Mouse (Mus musculus) Patski (cell line): ENCODE measurements around the gene Rex1bd. TPM values are rescaled to one million over a fixed set of nuclear protein-coding genes. Genes with fewer than 3 reads are reported as not detected.
A peak's percentile ranks its signal among the peaks of the same experiment; 100 is the strongest.

Source experiments
- ATAC-seq: fragments of 100-300 bp; one replicate; pipeline ENCODE4 v1.8.0; 2021
- CTCF ChIA-PET: fragments of 350-600 bp; sonication (Branson Sonifier 250); formaldehyde crosslinking; loops from one replicate; lab custom pipeline; 2022; ENCODE audit warnings: inconsistent platforms; lab: Charles Lee
- POLR2A ChIA-PET: fragments of 350-600 bp; sonication (Branson Sonifier 250); formaldehyde crosslinking; loops from one replicate; lab custom pipeline; 2022; ENCODE audit warnings: antibody characterized with exemption, inconsistent platforms; lab: Charles Lee
- DNase-seq: peaks from one replicate; pipeline ENCODE4 v3.0.0-alpha.2; 2011; ENCODE audit warnings: low read depth, low spot score
- H3K27me3 ChIP-seq: fragments of 371-371 bp; one replicate; pipeline ENCODE4 v1.5.1; 2021
- CTCF ChIP-seq: fragments of 100-300 bp; IDR thresholded peaks from one replicate; pipeline ENCODE4 v1.5.1; 2021
- in situ Hi-C: fragments of 300-500 bp; cut with MboI; formaldehyde crosslinking; loops from 3 replicates; pipeline ENCODE4 v1.11.1; 2018; ENCODE audit warnings: low pct_unique_long_range_greater_than_20kb, mixed read lengths
- polyA plus RNA-seq: library from polyadenylated mRNA; unstranded; gene quantifications from one replicate; pipeline ENCODE4 v1.2.3, GENCODE M21; 2021

The Rex1bd gene
- polyA plus RNA-seq, 1 experiment from 2014 or later: 93.9 TPM

DNA sequence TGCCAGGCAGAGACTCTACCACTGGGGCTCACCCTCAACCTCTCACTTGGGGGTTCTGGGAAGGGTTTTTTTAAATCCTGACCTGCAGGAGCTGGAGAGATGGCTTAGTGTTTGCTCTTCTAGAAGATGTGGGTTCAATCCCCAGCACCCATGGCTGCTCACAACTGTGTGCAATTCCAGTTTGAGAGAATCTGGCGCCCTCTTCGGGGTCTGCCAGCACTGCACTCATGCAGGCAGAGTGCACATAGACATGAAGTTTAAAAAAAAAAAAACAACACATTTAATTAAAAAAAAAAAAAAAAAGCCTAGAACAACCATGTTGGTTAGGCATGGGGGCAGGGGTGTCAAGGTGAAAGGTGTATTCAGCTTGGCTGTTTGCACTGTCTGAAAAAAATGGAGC is 23.8 kb upstream of the Rex1bd start:
- no peaks in the 10 kb centered on the region for H3K27me3 ChIP-seq
- ATAC-seq (no peak), DNase-seq (no peak)
- CTCF ChIA-PET: interaction anchor here (1.9 kb wide), 1 partner anchor 10 kb away, joined by 5 read pairs; no protein-coding TSS in a partner anchor
- POLR2A ChIA-PET: interaction anchor here (0.6 to 4.8 kb wide), 2 partner anchors 8 to 134 kb away, joined by 4 to 24 read pairs; partner anchors contain the start of gene Ell
- no peak for TF ChIP-seq CTCF
- in situ Hi-C loops: no loop called here

DNA sequence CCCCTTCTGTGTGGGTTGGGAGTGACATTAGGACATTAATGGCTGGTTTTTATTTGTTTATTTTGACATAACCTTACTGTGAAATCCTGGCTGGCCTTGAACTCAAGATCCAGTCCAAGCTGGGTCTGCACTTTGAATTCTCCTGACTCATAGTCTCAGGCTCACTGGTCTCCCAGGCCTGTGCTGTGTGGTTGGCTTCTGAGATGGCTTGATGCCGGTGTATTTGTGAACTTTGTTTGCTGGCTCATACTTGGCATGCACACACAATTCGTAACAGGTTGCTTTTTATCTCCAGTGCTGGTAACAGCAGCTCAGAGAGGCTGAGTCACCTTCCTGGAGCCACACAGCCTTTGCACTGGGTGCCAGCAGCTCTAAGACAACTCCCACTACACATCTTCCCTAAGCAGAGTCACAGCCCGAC is 23.2 kb upstream of the Rex1bd start:
- no peak for DNase-seq
- H3K27me3 ChIP-seq: no peaks in the 10 kb centered on the region
- no peak for TF ChIP-seq CTCF
- CTCF ChIA-PET: interaction anchor here (1.9 kb wide), 1 partner anchor 10 kb away, joined by 5 read pairs; no protein-coding TSS in a partner anchor
- POLR2A ChIA-PET: interaction anchor here (4.8 kb wide), 1 partner anchor 9 kb away, joined by 24 read pairs; the partner anchor contains the start of gene Ell
- ATAC-seq: no peak
- in situ Hi-C loops: no loop called here

DNA sequence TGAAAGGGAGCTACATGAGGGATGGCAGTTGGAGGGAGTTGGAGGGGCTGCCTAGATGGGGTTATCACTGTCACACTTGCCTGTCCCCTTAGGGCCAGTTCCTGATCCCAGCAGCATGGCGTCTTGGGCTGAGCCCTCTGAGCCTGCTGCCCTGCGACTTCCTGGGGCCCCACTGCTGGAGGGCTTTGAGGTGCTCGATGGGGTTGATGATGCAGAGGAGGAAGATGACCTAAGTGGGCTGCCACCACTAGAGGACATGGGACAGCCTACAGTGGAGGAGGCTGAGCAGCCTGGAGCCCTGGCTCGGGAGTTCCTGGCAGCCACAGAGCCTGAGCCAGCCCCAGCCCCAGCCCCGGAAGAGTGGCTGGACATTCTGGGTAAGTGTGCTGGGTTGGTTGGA is 22.7 kb upstream of the Rex1bd start:
- no peak for DNase-seq
- ChIA-PET POLR2A (interaction anchor here (4.8 kb wide), 1 partner anchor 9 kb away, joined by 24 read pairs; the partner anchor contains the start of gene Ell), CTCF (interaction anchor here (1.9 kb wide), 1 partner anchor 9 kb away, joined by 5 read pairs; no protein-coding TSS in a partner anchor)
- TF ChIP-seq CTCF: no peak
- in situ Hi-C loops: no loop called here
- no peaks in the 10 kb centered on the region for H3K27me3 ChIP-seq
- no peak for ATAC-seq

DNA sequence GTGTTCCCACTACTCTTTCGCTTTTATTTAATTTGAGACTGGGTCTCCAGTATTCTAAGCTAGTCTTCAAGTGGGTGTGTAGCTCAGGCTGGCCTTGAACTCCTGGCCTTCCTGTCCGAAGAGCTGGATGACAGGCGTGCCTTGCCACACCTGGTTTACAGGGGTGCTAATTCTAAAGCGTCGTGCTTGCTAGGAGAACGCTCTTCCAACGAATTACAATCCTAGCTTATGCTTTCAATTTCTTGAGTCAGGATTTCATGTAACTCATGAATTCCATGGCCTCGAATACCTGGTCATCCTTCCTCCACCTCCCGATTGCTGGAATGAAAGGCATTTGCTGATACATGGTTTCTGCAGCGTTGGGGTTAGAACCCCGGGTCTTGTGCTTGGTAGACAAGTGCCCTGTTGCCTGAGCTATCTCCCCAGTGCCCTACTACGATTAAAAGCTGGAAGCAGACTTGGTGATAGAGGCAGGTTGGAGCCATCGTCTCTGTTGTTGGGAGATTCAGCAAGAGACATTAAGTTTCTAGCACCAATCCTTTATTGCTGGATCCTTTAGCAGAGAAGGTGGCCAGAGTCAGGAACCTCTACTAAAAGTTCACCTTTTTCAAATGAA is 21.7 kb upstream of the Rex1bd start:
- POLR2A ChIA-PET: interaction anchor here (0.5 to 4.8 kb wide), 4 partner anchors 10 to 81 kb away, joined by 3 to 24 read pairs (median 6); partner anchors contain the start of genes Ell and Rex1bd
- in situ Hi-C loops: no loop called here
- no peak for TF ChIP-seq CTCF
- no peak for DNase-seq
- CTCF ChIA-PET: interaction anchor here (1.9 to 2.8 kb wide), 2 partner anchors 8 to 9 kb away, joined by 5 to 20 read pairs; partner anchors contain the start of gene Ell
- no peak for ATAC-seq
- no peaks in the 10 kb centered on the region for H3K27me3 ChIP-seq

DNA sequence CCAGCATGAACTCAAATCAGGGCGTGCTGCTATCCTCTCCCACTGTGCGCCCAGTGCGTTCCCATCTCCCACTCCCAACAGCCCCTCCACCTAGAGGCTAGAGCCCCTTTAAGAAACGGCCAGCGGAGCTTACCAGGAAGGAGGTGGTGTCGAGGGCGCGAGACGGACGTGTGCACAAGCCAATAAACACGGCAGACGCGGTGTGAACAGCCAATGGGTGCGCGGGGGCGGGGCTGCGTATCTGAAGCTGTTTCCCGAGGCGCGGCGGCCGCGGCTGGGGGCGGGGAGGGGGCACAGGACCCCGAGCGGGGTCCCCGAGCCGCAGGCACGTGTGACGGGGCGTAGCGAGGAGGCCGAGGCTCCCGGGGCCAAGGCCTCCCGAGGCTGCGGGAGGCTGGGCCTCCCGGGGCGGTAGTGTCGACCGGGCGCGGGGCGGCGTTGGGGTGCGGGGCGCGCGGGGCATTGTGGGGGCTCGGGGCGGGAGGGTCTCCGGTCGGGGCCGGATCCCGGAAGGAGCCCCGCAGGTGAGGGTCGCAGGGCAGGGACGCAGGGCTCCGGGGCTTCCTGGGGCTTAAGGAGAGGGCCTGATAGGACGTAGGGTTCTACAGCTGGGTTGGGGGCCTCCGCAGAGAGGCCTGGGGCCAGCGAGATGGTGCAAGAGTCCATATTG is 21.1 kb upstream of the Rex1bd start, which contains the start of the genes Fkbp8 and Kxd1:
Fkbp8 (plus strand) TSS at position 213 of the 670 bp plus-strand sequence.
Kxd1 (minus strand) TSS at position 445 of the 670 bp plus-strand sequence.
- ATAC-seq: peak; percentile 86
- ChIA-PET POLR2A (interaction anchor here (0.5 to 4.8 kb wide), 4 partner anchors 11 to 82 kb away, joined by 3 to 24 read pairs (median 6); partner anchors contain the start of genes Ell and Rex1bd), CTCF (interaction anchor here (1.4 to 3.5 kb wide), 3 partner anchors 10 to 80 kb away, joined by 3 to 20 read pairs (median 14); partner anchors contain the start of gene Ell)
- H3K27me3 ChIP-seq: no peaks in the 10 kb centered on the region
- no peak for DNase-seq
- in situ Hi-C loops: no loop called here
- TF ChIP-seq CTCF: no peak

DNA sequence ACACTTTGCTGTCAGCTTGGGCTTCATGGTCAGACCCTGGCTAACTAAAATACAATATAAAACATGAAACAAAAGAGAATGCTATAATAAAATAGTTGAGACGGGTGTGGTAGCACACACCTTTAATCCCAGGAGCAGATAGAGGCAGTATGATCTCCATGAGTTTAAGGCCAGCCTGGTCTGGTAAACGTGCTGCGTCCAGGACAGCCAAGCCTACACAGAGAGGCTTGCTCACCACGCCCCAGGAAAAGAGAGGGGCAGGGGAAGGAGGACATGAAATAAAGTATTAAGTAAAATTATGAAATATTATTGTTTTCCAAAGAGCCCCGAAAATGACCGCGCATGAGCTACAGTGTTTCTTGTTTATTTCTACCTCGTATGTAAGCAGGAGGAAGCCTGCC is 20.6 kb upstream of the Rex1bd start:
- CTCF ChIA-PET: interaction anchor here (1.4 to 3.5 kb wide), 3 partner anchors 10 to 79 kb away, joined by 3 to 20 read pairs (median 14); partner anchors contain the start of gene Ell
- DNase-seq: no peak
- no peak for TF ChIP-seq CTCF
- in situ Hi-C loops: no loop called here
- H3K27me3 ChIP-seq: no peaks in the 10 kb centered on the region
- POLR2A ChIA-PET: interaction anchor here (1.3 to 4.8 kb wide), 4 partner anchors 11 to 82 kb away, joined by 4 to 24 read pairs (median 6); partner anchors contain the start of genes Ell, Rex1bd and Uba52
- ATAC-seq: no peak

DNA sequence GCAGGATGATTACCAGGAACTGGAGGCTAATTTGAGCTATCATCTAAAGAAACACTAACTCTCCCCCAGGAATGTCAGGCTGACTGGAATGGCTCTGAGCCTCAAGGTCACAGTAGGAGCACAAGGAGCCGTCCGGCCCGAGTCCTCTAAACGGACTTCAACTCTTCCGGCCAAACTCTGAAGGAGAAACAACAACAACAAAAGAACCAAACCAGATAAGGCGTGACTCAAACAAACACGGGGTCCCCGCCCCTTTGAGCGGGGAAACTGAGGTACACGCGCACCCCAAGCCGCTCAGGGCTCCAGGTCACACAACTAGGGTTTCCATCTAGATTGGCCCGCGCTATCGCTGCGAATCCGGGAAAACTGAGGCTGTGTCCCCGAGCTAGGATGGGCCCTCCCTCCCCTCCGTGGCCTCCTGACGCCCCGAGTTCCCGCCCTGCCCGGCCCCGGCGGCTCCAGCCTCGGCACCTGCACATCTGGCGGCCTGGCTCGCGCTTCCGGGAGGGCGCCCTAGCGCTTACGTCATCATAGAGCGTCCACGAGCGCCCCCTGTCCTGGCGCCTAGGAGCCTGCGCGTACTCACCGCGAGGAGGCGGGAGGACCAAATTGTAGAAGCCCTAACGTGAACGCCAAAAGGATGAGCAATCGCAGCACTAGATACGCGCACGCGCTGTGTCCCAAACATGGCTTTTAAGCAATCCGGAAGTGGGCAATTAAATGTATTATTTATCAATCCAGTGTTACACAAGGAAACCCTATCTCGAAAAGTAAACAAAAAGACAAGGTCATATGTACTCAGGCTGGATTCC is 16.2 kb upstream of the Rex1bd start:
- in situ Hi-C loops: no loop called here
- H3K27me3 ChIP-seq: no peaks in the 10 kb centered on the region
- ATAC-seq (peak; percentile 68), DNase-seq (peak; percentile 86)
- POLR2A ChIA-PET: interaction anchor here (1.0 kb wide), 2 partner anchors 13 to 14 kb away, joined by 3 read pairs; partner anchors contain the start of gene Uba52
- no peak for TF ChIP-seq CTCF
- CTCF ChIA-PET: no interaction called here

DNA sequence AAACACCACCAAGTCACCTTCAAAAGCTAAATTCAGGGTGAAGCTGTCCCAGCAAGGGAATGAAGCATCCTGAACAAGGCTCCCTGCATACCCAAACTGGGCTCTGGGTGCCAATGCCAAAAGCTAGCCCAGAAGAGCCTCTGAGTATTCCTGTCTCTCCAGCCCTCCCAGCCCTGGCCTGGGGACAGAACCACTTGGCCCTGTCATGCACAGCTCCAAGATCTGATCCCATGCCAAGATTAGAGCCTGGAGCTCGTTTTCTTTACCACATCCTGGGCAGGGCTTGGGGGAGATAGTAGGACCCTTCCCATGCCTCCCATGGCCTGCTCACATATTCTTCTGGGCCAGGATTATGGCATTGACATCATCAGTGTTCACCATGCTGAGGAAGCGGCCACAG is 13.1 kb upstream of the Rex1bd start:
- ChIA-PET POLR2A (interaction anchor here (1.1 to 1.8 kb wide), 2 partner anchors 8 to 10 kb away, joined by 3 to 5 read pairs; no protein-coding TSS in a partner anchor), CTCF (interaction anchor here (0.9 to 1.9 kb wide), 3 partner anchors 10 to 14 kb away, joined by 3 to 5 read pairs (median 4); partner anchors contain the start of gene Rex1bd)
- TF ChIP-seq CTCF: no peak
- ATAC-seq: no peak
- in situ Hi-C loops: no loop called here
- DNase-seq: no peak
- no peaks in the 10 kb centered on the region for H3K27me3 ChIP-seq

DNA sequence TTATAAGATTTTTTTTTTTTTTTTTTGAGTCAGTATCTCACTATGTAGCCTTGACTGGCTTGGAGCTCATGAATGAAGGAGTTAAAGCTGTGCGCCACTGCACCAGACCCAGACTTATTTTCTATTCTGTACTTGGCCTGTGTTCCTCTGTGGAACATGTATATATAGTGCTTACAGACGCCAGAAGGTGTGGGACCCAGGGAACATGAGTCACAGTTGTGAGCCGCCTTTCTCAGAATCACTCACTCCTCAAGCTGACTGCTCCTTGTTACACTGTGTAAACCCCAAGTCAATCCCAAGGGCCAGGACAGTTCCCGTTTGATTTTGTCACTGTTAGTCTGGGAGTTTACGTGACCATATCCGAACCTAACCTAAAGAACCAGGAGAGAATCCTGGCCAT is 12.5 kb upstream of the Rex1bd start:
- DNase-seq (no peak), ATAC-seq (no peak)
- POLR2A ChIA-PET: interaction anchor here (0.8 to 1.8 kb wide), 2 partner anchors 7 to 9 kb away, joined by 3 to 5 read pairs; partner anchors contain the start of gene Uba52
- no peaks in the 10 kb centered on the region for H3K27me3 ChIP-seq
- CTCF ChIA-PET: interaction anchor here (1.7 to 1.9 kb wide), 2 partner anchors 10 to 12 kb away, joined by 4 to 5 read pairs; partner anchors contain the start of gene Rex1bd
- in situ Hi-C loops: no loop called here
- no peak for TF ChIP-seq CTCF
